Mouse (Mus musculus) heart, postnatal 0 days (tissue): ENCODE measurements at regions not wholly inside any gene's neighbourhood (a gene's known extent, or its start where the extent isn't known, plus 50 kb on each side); places are given as distances from the start of the nearest gene placed in this dataset.
A peak's percentile ranks its signal among the peaks of the same experiment; 100 is the strongest.

Experiments used
- CTCF ChIP-seq: IDR thresholded peaks from 2 replicates; pipeline ENCODE4 v1.5.1; 2016; ENCODE audit warnings: antibody characterized with exemption, control low read depth, low read depth
- EP300 ChIP-seq: IDR thresholded peaks from 2 replicates; pipeline ENCODE4 v1.6.1; 2016; ENCODE audit warnings: antibody characterized with exemption, low read depth

DNA sequence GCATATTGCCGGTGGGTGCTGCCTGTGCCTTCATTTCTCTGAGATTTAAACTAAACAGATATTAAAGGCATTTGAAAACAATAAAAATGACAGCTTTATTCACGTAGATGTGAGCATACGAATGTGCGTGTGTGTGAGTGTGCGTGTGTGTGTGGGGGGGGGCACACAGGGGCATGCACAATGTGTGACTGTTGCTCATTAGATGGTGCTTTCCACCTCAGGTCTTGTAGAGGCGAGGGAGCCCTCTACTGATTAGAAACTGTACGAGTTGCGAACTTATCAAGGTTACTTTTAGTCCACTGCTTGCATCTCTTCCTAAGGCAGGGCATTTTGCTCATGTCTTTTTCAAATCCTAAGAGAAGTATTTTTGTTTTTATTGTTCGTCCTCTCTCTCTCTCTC is 141.9 kb upstream of the Gk2 start:
- TF ChIP-seq CTCF (peak; percentile 34), EP300 (no peak)
